Mouse (Mus musculus): Measurements from ENCODE around the gene Cldnd2. TPM values are rescaled to one million over a fixed set of nuclear protein-coding genes. Genes with fewer than 3 reads are reported as not detected.
A peak's percentile ranks its signal among the peaks of the same experiment; 100 is the strongest.

Gene Cldnd2
- polyA plus RNA-seq, 1 experiment from 2014 or later: not detected

- H3K9me3 ChIP-seq (replicated peaks): no peaks in the 10 kb centered on the region
- peak overlapping the region; percentile 3; the same call in 1 of the 2 replicates for H3K4me3 ChIP-seq (replicated peaks)
- peak overlapping the region; percentile 36 for H3K4me2 ChIP-seq
- no peak overlapping the region for H3K27ac ChIP-seq
- H3K9ac ChIP-seq: no peak overlapping the region
- peaks cover 40% of the 10 kb centered on the region for H3K27me3 ChIP-seq
- H3K4me1 ChIP-seq: peaks cover 15% of the 10 kb centered on the region
- H3K36me3 ChIP-seq: no peaks in the 10 kb centered on the region
- 2% methylated on average over 13 of the region's 13 CpGs for WGBS
- ATAC-seq (replicated peaks; ENCODE audit: low FRiP score): no peak; the same call in 1 of the 2 replicates
Observed at GRCm38 (mm10) chr7:43476376-43476775, 35.8 kb downstream of the Cldnd2 start.

DNA sequence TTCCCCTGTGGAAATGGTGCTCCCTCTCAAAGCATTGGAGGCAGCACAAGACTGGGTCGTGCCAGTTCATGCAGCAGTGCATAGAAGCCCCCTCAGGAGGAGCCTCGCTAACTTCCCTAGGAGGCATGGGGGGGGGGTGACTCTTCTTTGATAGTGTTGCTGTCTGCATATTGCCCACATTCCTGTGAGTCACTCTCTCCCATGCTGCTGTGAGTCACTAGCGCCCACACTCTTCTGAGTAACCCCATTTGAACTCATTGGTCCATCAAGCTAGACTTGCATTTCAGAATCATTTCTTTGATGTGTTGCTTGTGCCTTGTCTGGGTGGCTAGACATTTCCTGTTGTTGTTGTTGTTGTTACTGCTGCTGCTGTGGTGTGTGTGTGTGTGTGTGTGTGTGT, 40.6 kb downstream of the Cldnd2 start:
- no peaks in the 10 kb centered on the region for H3K9me3 ChIP-seq (replicated peaks)
- no peak overlapping the region for H3K4me3 ChIP-seq (replicated peaks)
- H3K4me2 ChIP-seq: no peak overlapping the region
- peaks cover 22% of the 10 kb centered on the region for H3K4me1 ChIP-seq
- no peak for ATAC-seq (replicated peaks; ENCODE audit: low FRiP score)
- H3K36me3 ChIP-seq: no peaks in the 10 kb centered on the region
- H3K9ac ChIP-seq: no peak overlapping the region
- peaks cover 26% of the 10 kb centered on the region for H3K27me3 ChIP-seq
- no peak overlapping the region for H3K27ac ChIP-seq
- 54% methylated on average over 3 of the region's 3 CpGs for WGBS

DNA sequence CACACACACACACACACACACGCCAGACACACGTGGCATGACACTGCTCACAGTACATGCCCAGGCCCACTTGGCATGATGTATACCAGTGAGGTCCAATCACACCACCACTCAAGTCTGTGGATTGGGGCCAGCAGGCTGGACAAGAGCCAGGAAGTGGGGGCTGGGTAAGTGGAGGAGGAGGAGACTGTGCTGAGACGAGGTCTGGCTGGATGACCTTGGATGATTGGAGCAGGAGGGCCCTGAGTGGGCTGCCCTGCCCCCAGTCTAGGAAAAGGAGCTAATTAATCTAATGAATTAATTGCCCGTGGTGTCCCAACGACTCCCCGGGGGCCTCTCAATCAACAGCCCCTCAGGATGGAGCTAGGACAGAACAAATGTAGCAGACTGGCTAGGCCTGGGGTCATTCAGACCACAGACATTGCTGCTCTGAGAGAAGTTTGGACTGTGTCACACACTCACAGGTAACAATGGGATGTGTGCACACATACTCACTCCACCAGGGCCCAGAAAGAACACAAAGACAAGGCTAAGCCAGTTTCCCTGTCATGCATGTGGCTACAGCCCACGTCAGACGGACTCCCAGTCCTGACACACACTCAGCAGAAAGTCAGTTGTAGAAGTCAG, 41.6 kb downstream of the Cldnd2 start:
- H3K9ac ChIP-seq: no peak overlapping the region
- peaks cover 15% of the 10 kb centered on the region for H3K27me3 ChIP-seq
- no peak overlapping the region for H3K4me3 ChIP-seq (replicated peaks)
- H3K4me1 ChIP-seq: peaks cover 14% of the 10 kb centered on the region
- no peak overlapping the region for H3K27ac ChIP-seq
- peak; percentile 70 for ATAC-seq (replicated peaks; ENCODE audit: low FRiP score)
- no peak overlapping the region for H3K4me2 ChIP-seq
- WGBS: 34% methylated on average over 8 of the region's 8 CpGs
- no peaks in the 10 kb centered on the region for H3K9me3 ChIP-seq (replicated peaks)
- no peaks in the 10 kb centered on the region for H3K36me3 ChIP-seq

GRCm38 (mm10) chr7:43483236-43483635, 42.7 kb downstream of the Cldnd2 start:
- Histone ChIP-seq H3K27me3 (peaks cover 9% of the 10 kb centered on the region), H3K4me3 (replicated peaks) (no peak overlapping the region), H3K9ac (no peak overlapping the region), H3K4me2 (no peak overlapping the region), H3K27ac (no peak overlapping the region), H3K9me3 (replicated peaks) (no peaks in the 10 kb centered on the region), H3K4me1 (peaks cover 14% of the 10 kb centered on the region), H3K36me3 (no peaks in the 10 kb centered on the region)
- WGBS: 1% methylated on average over 10 of the region's 10 CpGs
- ATAC-seq (replicated peaks; ENCODE audit: low FRiP score): peak; percentile 41; the same call in 1 of the 2 replicates

- no peak for ATAC-seq (replicated peaks; ENCODE audit: low FRiP score)
- 19% methylated on average over 5 of the region's 5 CpGs for WGBS
- no peak overlapping the region for H3K4me2 ChIP-seq
- H3K4me1 ChIP-seq: peaks cover 17% of the 10 kb centered on the region
- no peak overlapping the region for H3K27ac ChIP-seq
- peaks cover 31% of the 10 kb centered on the region for H3K27me3 ChIP-seq
- H3K9me3 ChIP-seq (replicated peaks): no peaks in the 10 kb centered on the region
- no peak overlapping the region for H3K4me3 ChIP-seq (replicated peaks)
- H3K36me3 ChIP-seq: no peaks in the 10 kb centered on the region
- H3K9ac ChIP-seq: no peak overlapping the region
Observed at GRCm38 (mm10) chr7:43488646-43489045, 48.1 kb downstream of the Cldnd2 start.

DNA sequence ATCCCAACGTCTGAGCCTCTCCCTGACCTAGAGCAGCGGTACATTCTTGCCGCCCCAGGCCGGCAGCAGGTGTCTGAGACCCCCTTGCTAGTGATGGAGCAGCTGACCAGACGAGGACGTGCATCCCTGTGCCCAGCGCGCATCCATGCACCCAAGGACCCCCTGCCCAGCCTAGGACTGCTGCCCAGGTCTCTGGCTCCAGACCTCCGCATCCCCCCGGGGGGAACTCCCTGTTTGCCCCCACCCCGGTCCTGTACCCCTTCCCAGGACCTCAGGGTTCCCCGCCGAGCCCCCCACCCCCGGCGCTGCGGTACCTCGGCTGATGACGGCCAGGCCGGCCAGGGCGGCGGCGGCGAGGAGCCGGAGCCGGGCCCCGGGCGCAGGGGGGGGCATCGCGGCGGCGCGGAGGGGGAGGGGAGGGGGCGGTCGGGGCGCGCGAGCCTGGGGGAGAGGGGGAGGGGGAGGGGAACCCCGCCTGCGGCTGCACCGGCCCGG, 49.1 kb downstream of the Cldnd2 start, which contains the start of gene Iglon5:
TSS of gene Iglon5 (minus strand) at position 445 of the 495 bp plus-strand sequence.
- 5% methylated on average over 17 of the region's 41 CpGs for WGBS
- ATAC-seq (replicated peaks; ENCODE audit: low FRiP score): peak; percentile 55

GRCm38 (mm10) chr7:43490182-43490584, 49.6 kb downstream of the Cldnd2 start:
- Histone ChIP-seq H3K4me2 (peak overlapping the region; percentile 81), H3K4me1 (peaks cover 17% of the 10 kb centered on the region), H3K9me3 (replicated peaks) (no peaks in the 10 kb centered on the region), H3K4me3 (replicated peaks) (peak overlapping the region; percentile 47), H3K27me3 (peaks cover 41% of the 10 kb centered on the region), H3K36me3 (no peaks in the 10 kb centered on the region), H3K27ac (no peak overlapping the region), H3K9ac (peak overlapping the region; percentile 48)
- ATAC-seq (replicated peaks; ENCODE audit: low FRiP score): peak; percentile 87
- WGBS: 2% methylated on average over 12 of the region's 13 CpGs

More for the DNA sequence above, 49.1 kb downstream of the Cldnd2 start, which contains the start of gene Iglon5:
- Histone ChIP-seq H3K4me2 (peak within 1 kb of the TSS; percentile 81), H3K36me3 (no peaks in the 10 kb centered on the region), H3K9me3 (replicated peaks) (no peaks in the 10 kb centered on the region), H3K9ac (peak within 1 kb of the TSS; percentile 48), H3K4me1 (peaks cover 17% of the 10 kb centered on the region), H3K4me3 (replicated peaks) (peak within 1 kb of the TSS; percentile 47), H3K27me3 (peaks cover 36% of the 10 kb centered on the region), H3K27ac (no peak within 1 kb of the TSS)

DNA sequence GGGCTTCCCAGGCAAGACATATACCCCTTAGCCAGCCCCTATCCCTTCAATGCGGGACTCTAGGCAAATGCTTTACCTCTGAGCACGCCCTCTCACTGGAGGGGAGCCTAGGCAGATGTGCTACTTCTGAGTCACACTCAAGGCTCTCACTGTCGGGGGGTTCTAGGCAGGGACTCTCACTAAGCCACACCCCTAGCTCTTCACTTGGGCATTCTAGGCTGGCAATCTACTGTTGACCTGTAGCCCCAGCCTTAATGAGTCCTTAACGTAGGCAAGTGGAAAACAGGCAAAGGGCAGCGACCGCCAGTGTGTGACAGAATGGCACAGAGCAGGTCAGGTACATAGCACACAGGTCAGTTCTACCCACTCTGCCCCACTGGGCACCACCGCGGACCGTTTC, 50.3 kb downstream of the Cldnd2 start:
- Histone ChIP-seq H3K4me1 (peaks cover 17% of the 10 kb centered on the region), H3K27ac (no peak overlapping the region), H3K27me3 (peaks cover 42% of the 10 kb centered on the region), H3K9me3 (replicated peaks) (no peaks in the 10 kb centered on the region), H3K9ac (no peak overlapping the region), H3K36me3 (no peaks in the 10 kb centered on the region), H3K4me3 (replicated peaks) (0 out of 2 replicates have a peak overlapping the region, but pooled peaks have one; percentile 47), H3K4me2 (0 out of 2 replicates have a peak overlapping the region, but pooled peaks have one; percentile 81)
- 56% methylated on average over 9 of the region's 9 CpGs for WGBS
- ATAC-seq (replicated peaks; ENCODE audit: low FRiP score): no peak

Small RNA genes within 50 kb of the gene (microRNA-seq; reads per million reads assigned to microRNA genes)
- gene Mir7051: 0.44 reads per million

Other genes with a start within 250 kb of the Cldnd2 start
- 13.1 and 14.1 TPM in 2 replicates for gene Zfp715, start 127.5 kb upstream of the Cldnd2 start, polyA plus RNA-seq (2015; fragmentation: Nextera tagmentation; extraction: Ambion mirVana)
- 0.10 and 0.18 TPM in 2 replicates for gene Siglecf, start 89.4 kb upstream of the Cldnd2 start, polyA plus RNA-seq (2015; fragmentation: Nextera tagmentation; extraction: Ambion mirVana)
- gene Siglecg, start 32.6 kb upstream of the Cldnd2 start, polyA plus RNA-seq (2015; fragmentation: Nextera tagmentation; extraction: Ambion mirVana): 1.8 and 2.0 TPM in 2 replicates
- not detected in 2 replicates for gene Lim2, start 13.1 kb upstream of the Cldnd2 start, polyA plus RNA-seq (2015; fragmentation: Nextera tagmentation; extraction: Ambion mirVana)
- 0.32 TPM in 1 of 2 replicates, not detected in the other for gene Nkg7, start 3.7 kb upstream of the Cldnd2 start, polyA plus RNA-seq (2015; fragmentation: Nextera tagmentation; extraction: Ambion mirVana)
- gene Etfb, start 3.3 kb downstream of the Cldnd2 start, polyA plus RNA-seq (2015; fragmentation: Nextera tagmentation; extraction: Ambion mirVana): 348 and 355 TPM in 2 replicates
- 0.35 and 0.66 TPM in 2 replicates for gene Gm45233, start 3.3 kb downstream of the Cldnd2 start, polyA plus RNA-seq (2015; fragmentation: Nextera tagmentation; extraction: Ambion mirVana)
- gene Vsig10l, start 22.4 kb downstream of the Cldnd2 start, polyA plus RNA-seq (2015; fragmentation: Nextera tagmentation; extraction: Ambion mirVana): 4.6 and 5.4 TPM in 2 replicates
- 0.40 and 0.45 TPM in 2 replicates for gene Iglon5, start 49.3 kb downstream of the Cldnd2 start, polyA plus RNA-seq (2015; fragmentation: Nextera tagmentation; extraction: Ambion mirVana)
- not detected in 2 replicates for gene 4931406B18Rik, start 65.2 kb downstream of the Cldnd2 start, polyA plus RNA-seq (2015; fragmentation: Nextera tagmentation; extraction: Ambion mirVana)
- 0.75 and 1.1 TPM in 2 replicates for gene Cd33, start 103.6 kb downstream of the Cldnd2 start, polyA plus RNA-seq (2015; fragmentation: Nextera tagmentation; extraction: Ambion mirVana)
- gene Zfp658, start 121.5 kb downstream of the Cldnd2 start, polyA plus RNA-seq (2015; fragmentation: Nextera tagmentation; extraction: Ambion mirVana): 3.7 TPM in 2 replicates
- 12.4 and 12.6 TPM in 2 replicates for gene Zfp719, start 138.8 kb downstream of the Cldnd2 start, polyA plus RNA-seq (2015; fragmentation: Nextera tagmentation; extraction: Ambion mirVana)
- 0.21 TPM in 1 of 2 replicates, not detected in the other for gene Zfp819, start 166.4 kb downstream of the Cldnd2 start, polyA plus RNA-seq (2015; fragmentation: Nextera tagmentation; extraction: Ambion mirVana)
- gene Ceacam18, start 193.9 kb downstream of the Cldnd2 start, polyA plus RNA-seq (2015; fragmentation: Nextera tagmentation; extraction: Ambion mirVana): not detected in 2 replicates
- gene Siglece, start 219.4 kb downstream of the Cldnd2 start, polyA plus RNA-seq (2015; fragmentation: Nextera tagmentation; extraction: Ambion mirVana): 0.66 and 0.77 TPM in 2 replicates
- 15.3 and 16.8 TPM in 2 replicates for gene Ctu1, start 231.2 kb downstream of the Cldnd2 start, polyA plus RNA-seq (2015; fragmentation: Nextera tagmentation; extraction: Ambion mirVana)
- gene Klk14, start 249.6 kb downstream of the Cldnd2 start, polyA plus RNA-seq (2015; fragmentation: Nextera tagmentation; extraction: Ambion mirVana): not detected in 2 replicates

All from kidney, embryonic 15.5 days (tissue).